Mouse (Mus musculus): Measurements from ENCODE around the gene Sgpp1. TPM values are rescaled to one million over a fixed set of nuclear protein-coding genes. Genes with fewer than 3 reads are reported as not detected.
"Not testable (repeated sequence)": the region's sequence is repeated elsewhere in the genome, so short reads cannot be mapped to it uniquely, and the experiment has no call there.

Sgpp1 gene
- total RNA-seq, 2 experiments from 2014 or later, result 58.9 to 96.8 TPM

- no peak for ATAC-seq (replicated peaks; ENCODE audit: low FRiP score, low TSS enrichment, poor library complexity, severe bottlenecking)
These were observed 33.3 kb downstream of the Sgpp1 start for GRCm38 (mm10) chr12:75702084-75702738.

DNA sequence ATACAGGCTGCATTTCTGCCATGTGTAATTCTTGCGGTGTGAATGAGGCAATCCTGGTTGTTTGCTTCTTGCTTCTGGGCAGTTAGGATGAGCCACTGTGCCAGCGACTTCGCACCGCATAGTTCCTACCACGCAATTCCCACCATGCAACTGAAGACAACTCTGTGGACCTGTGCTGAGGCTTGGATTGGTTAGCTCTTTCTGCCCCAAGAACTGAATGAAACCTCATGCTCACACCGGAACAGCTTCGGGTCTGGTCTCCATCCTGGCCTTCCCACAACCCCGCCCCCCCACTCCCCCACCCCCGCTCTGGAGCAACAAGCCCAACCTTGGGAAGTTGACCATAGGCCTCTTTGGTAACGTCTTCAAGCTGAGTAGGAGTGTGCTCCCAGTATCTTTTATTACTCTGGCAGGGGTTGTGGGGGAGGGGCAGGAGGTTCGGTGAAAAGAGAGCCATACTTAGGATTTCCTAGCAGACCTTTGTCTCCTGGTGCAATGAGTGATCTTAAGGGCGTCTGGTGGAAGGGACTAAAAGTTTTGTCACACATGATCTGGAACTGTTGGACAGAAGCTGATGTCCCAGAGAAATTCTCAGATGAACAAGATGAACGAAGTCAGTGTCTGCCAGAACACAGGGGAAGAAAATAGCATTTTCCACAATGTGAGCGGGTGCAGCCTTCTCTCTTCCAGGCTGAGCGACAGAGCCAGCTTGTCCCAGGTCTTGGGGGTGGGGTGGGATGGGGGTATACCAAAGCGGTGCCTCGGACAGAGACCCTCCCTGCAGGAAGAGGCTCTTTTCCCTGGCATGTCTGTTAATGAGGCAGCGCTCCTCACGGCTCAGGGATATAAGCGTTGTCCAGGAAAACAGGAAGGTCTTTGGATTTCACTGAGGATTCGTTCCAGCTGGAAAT is 34.1 kb downstream of the Sgpp1 start:
- ATAC-seq (replicated peaks; ENCODE audit: low FRiP score, low TSS enrichment, poor library complexity, severe bottlenecking), result no peak

DNA sequence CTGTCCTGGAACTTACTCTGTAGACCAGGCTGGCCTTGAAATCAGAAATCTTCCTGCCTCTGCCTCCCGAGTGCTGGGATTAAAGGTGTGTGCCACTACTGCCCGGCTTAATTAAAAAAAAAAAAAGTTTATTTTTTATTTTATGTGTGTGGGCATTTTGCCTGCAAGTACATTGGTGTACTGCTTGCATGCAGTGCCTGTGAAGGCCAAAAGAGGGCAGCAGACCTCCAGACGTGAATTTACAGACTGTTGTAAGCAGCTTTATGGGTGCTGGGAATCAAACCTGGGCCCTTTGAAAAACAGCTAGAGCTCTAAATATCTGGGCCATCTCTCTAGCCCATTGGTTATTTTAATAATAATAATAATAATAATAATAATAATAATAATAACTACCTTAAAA is 36.8 kb downstream of the Sgpp1 start:
- no peak for ATAC-seq (replicated peaks; ENCODE audit: low FRiP score, low TSS enrichment, poor library complexity, severe bottlenecking)

- not testable (repeated sequence) for ATAC-seq (replicated peaks; ENCODE audit: low FRiP score, low TSS enrichment, poor library complexity, severe bottlenecking)
These were observed 39.7 kb downstream of the Sgpp1 start for GRCm38 (mm10) chr12:75695845-75696244.

GRCm38 (mm10) chr12:75689003-75689402 is 46.5 kb downstream of the Sgpp1 start:
- no peak for ATAC-seq (replicated peaks; ENCODE audit: low FRiP score, low TSS enrichment, poor library complexity, severe bottlenecking)

- ATAC-seq (replicated peaks; ENCODE audit: low FRiP score, low TSS enrichment, poor library complexity, severe bottlenecking), result no peak
These were observed 48.2 kb downstream of the Sgpp1 start for GRCm38 (mm10) chr12:75687314-75687713.

- not testable (repeated sequence) for ATAC-seq (replicated peaks; ENCODE audit: low FRiP score, low TSS enrichment, poor library complexity, severe bottlenecking)
These were observed 51.5 kb downstream of the Sgpp1 start for GRCm38 (mm10) chr12:75684026-75684425.

GRCm38 (mm10) chr12:75683598-75683997 is 51.9 kb downstream of the Sgpp1 start:
- no peak for ATAC-seq (replicated peaks; ENCODE audit: low FRiP score, low TSS enrichment, poor library complexity, severe bottlenecking)

- no peak for ATAC-seq (replicated peaks; ENCODE audit: low FRiP score, low TSS enrichment, poor library complexity, severe bottlenecking)
These were observed 52.7 kb downstream of the Sgpp1 start for GRCm38 (mm10) chr12:75682842-75683241.

DNA sequence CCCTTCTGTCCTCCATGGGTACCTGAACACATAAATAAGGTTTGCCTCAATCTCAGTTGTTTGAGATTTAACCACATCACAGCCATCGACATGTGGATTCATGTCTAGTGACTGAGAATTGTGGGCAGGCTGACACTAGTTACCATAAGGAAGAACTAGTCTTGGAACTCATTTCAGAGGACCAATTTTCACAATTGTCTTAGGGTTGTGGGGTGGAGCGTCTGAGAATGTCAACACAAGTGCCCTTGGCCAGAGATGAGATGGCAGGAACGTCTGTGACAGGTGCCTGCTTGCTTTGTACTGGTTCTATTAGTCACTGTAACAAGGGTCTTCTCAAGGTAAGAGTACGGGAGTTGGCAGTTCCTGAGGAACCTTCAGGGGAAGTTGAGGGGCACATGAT is 54.4 kb downstream of the Sgpp1 start:
- ATAC-seq (replicated peaks; ENCODE audit: low FRiP score, low TSS enrichment, poor library complexity, severe bottlenecking), result no peak

DNA sequence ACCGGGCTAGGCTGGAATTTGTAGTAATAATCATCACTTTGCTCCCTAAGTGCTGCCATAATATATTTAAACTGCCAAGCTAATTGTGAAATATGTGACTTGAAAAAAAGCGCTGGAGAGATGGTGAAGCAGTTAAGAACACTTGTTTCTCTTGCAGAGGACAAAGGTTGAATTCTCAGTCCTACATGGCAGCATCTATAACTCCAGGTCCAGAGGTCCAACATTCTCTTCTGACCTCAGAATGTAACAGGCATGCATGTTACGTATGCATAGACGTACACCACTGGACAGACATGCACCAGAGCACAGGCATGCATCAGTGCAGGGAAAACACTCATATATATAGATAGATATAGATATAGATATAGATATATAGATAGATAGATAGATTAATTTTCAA is 57.1 kb downstream of the Sgpp1 start:
- ATAC-seq (replicated peaks; ENCODE audit: low FRiP score, low TSS enrichment, poor library complexity, severe bottlenecking), result no peak

- ATAC-seq (replicated peaks; ENCODE audit: low FRiP score, low TSS enrichment, poor library complexity, severe bottlenecking), result no peak
These were observed 62.9 kb downstream of the Sgpp1 start for GRCm38 (mm10) chr12:75672630-75673029.

GRCm38 (mm10) chr12:75671759-75672315 is 63.7 kb downstream of the Sgpp1 start:
- ATAC-seq (replicated peaks; ENCODE audit: low FRiP score, low TSS enrichment, poor library complexity, severe bottlenecking), result no peak

DNA sequence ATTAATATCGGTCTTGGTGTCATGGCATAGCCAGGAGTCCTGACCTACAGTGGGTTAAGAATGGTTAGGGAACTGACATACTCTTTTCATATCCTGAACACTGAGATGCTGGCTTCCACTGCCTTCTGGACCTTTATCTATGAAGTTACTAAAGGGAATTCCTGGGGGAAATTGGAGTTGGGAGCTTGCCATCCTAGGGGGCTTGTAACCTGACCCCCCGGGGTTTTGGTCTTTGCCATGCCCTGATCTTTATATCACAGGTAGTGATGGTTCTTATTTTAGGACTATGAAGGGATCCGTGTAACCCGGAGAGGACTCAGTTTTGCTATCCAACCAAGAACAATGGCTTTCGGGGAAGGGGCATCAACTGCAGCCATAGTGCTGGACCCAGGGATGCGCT is 64.9 kb downstream of the Sgpp1 start:
- ATAC-seq (replicated peaks; ENCODE audit: low FRiP score, low TSS enrichment, poor library complexity, severe bottlenecking), result no peak

- peak; percentile 94 for ATAC-seq (replicated peaks; ENCODE audit: low FRiP score, low TSS enrichment, poor library complexity, severe bottlenecking)
These were observed 66.0 kb downstream of the Sgpp1 start, which contains the start of gene Wdr89 for GRCm38 (mm10) chr12:75669258-75670106. Gene Wdr89, minus strand, starts transcription at chr12:75669537.

DNA sequence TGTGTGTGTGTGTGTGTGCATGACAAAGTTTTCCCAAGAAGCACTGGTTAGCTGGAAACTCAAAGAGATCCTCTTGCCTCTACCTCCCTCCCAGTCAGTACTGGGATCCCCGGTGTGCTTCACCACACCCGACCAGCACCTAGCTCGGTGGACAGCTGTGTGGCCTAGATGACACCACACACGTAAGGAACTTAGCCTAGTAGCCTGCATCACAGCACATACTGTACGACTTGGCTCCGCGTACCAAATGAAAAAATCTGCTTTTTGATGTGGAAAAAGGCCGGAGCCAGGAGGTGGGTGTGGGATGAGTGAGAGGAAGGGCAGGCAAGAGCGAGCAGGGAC is 66.6 kb downstream of the Sgpp1 start:
- peak; percentile 54 for ATAC-seq (replicated peaks; ENCODE audit: low FRiP score, low TSS enrichment, poor library complexity, severe bottlenecking)

DNA sequence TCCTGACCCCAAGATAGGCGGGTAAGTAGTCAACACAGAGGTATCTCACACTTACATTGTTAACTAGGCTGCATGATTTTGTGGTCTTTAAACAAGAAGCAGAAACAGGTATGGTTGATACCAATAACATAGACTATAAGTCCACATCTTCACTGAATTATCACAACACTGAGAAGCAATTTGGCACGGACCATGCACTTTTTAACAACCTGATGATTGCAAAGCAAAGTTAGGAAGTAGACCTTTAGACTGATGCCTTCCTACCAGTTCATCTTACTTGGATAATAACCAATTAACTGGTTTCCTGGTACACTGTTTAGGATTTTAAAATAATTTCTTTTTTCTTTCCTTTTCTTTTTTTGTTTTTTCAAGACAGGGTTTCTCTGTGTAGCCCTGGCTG is 67.3 kb downstream of the Sgpp1 start:
- no peak for ATAC-seq (replicated peaks; ENCODE audit: low FRiP score, low TSS enrichment, poor library complexity, severe bottlenecking)

GRCm38 (mm10) chr12:75666939-75667338 is 68.6 kb downstream of the Sgpp1 start:
- ATAC-seq (replicated peaks; ENCODE audit: low FRiP score, low TSS enrichment, poor library complexity, severe bottlenecking), result no peak

DNA sequence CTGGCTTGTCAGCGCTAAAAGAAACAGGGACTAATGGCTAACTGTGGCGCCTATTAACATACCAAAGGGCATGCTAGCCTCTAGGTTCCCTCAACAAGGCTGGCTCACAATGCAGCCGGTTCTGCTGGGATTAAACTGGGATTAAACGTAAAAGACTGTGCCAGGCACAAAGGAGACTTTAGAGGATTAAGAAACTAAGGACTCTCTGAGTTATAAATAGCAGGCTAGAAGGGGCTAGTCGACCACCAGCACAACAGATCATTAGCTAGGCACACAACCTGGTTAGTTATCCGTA is 71.1 kb downstream of the Sgpp1 start:
- ATAC-seq (replicated peaks; ENCODE audit: low FRiP score, low TSS enrichment, poor library complexity, severe bottlenecking), result no peak

Measured in megakaryocyte-erythroid progenitor cell, adult 5-6 weeks (primary cell).